Mouse (Mus musculus) heart, postnatal 4 days (tissue): ENCODE results near the gene Slc4a11. TPM values are rescaled to one million over a fixed set of nuclear protein-coding genes. Genes with fewer than 3 reads are reported as not detected.
A peak's percentile ranks its signal among the peaks of the same experiment; 100 is the strongest.

Experiments
- DNase-seq: peaks from one replicate; pipeline ENCODE4 v3.0.0; 2021
- total RNA-seq, 2 experiments: library from RNA; stranded (reverse); gene quantifications; 2 replicates each; pipeline ENCODE4 v1.2.3; 2021

The Slc4a11 gene
- under 1 TPM; 0.12 to 0.16 TPM for total RNA-seq

DNA sequence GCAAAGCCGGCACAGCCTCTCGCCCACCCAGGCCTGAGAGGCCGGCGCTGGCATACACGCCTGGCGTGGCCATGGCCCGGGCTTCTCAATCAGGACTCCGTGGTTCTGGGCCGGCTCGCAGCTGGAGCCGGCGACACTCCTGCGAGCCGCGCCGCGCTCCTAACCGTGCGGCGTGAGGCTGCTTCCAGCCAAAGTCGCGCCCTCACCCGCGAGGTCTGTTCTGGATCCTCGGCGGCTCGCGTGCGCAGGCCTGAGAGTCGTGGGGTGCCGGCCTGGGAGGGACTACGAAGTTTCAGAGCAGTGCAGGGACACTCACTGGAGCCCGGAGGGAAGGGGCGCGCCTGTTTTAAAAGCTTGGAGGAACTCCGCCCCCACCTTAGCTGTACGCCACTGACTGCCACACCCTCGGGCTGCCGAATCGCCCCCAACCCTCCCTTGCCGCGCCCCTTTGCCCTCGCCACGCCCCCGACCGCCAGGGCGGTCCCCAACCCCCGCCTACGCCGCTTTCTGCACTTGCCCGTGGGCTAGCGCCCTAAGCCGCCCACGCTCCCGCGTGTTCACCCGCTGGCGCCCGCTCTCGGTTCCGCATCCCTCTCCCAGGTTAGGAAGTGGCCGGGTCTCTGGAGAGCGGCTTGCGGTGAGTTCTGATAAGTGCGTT lies at the start of gene Slc4a11:
Gene Slc4a11 (minus strand): TSS at position 367 of the 658 bp plus-strand sequence.
- peak; percentile 62 for DNase-seq

GRCm38 (mm10) chr2:130743576-130743975 lies 46.3 kb upstream of the Slc4a11 start:
- DNase-seq = no peak

DNA sequence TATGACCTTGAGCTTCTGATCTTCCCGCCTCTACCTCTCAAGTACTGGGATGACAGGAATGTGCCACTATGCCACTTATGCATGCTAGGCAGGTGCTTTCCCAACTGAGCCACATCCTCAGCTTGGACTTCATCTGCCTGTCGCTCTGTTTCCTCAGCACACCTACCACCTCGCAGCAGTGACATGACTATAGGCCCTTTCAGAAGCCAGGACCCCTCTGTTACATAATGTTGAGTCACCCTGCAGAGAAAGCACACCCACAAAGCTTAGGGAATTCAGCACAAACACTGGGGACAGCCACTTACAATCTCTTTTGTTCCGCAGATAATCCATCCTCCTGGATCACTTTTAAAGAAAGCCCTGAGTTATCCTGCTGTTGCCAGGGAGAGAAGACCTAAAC lies 42.8 kb upstream of the Slc4a11 start:
- DNase-seq = no peak

- DNase-seq = no peak
These were observed 40.7 kb upstream of the Slc4a11 start for GRCm38 (mm10) chr2:130738019-130738418.

- no peak for DNase-seq
These were observed 38.0 kb upstream of the Slc4a11 start for GRCm38 (mm10) chr2:130735281-130735680.

DNA sequence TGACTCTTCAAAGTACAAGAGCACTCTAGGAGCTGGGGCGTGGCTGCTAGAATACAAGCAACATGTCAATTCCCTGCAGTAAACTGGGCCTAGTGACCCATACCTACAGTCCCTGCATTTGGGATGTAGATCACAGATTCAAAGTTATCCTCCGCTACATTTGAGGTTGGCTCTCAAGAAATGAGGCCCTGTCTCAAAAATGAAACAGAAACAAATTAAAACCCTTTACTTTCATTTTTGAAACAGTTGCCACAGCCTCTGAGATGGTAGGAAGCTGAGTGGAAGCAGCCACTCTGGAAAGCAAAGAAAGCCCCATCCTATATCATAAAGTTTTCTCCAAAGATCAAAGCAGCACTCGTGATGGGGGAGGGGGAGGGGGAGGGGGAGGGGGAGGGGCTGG lies 36.1 kb upstream of the Slc4a11 start:
- no peak for DNase-seq

- no peak for DNase-seq
These were observed 34.5 kb upstream of the Slc4a11 start for GRCm38 (mm10) chr2:130731855-130732254.

DNA sequence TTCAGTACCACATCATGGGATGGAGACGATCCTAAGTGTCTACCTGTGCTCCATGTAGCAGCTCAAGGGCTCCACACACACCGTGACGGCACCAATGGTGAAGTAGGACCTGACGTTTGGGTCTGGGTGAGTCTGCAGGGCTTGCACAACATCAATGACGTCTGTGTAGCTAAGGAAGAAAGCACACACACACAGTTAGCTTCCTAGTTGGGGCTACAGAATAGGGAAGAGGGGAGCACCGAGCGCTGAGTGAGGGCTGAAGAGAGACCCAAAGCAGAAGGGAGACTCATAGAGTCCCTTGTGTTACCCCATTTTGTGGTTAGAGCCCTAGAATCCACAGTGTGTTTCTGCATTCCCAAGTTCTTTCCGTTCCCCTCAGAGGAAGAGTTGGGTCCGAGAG lies 33.4 kb upstream of the Slc4a11 start:
- no peak for DNase-seq

DNA sequence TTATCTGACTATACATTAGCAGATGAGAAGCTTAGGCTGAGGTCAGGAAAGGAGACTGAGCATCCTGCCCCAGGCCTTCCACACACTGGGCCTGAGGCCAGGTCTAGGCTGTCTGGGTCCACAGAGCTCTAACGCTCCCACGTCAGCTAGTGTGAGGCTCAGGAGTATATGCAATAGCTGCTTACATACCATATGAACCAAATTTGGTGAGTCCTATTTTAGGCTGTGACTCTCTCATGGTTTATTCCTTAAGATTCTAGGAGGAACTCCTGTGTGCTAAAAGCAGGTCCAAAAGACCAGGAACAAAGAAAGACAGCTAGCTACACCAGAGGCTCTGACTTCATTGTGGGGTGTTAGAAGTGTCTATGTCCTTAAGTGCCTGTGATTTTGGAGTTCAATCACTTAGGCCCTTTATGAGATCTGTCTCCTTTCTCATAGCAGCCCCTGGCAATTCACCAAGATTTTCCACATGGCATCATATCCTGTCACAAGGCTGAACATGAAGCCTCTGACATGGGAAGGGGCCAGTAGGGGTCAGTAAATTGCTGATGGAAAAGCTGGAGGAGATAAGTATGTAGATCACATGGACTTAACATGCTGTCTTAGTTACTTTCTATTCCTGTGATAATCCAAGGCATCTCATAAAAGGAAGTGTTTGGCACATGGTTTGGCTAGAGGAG lies 31.7 kb upstream of the Slc4a11 start:
- DNase-seq = peak; percentile 24

GRCm38 (mm10) chr2:130727752-130728151 lies 30.4 kb upstream of the Slc4a11 start:
- no peak for DNase-seq

- DNase-seq = no peak
These were observed 27.1 kb upstream of the Slc4a11 start for GRCm38 (mm10) chr2:130724369-130724768.

- no peak for DNase-seq
These were observed 20.6 kb upstream of the Slc4a11 start for GRCm38 (mm10) chr2:130717951-130718350.

GRCm38 (mm10) chr2:130707057-130707456 lies 9.7 kb upstream of the Slc4a11 start:
- DNase-seq = no peak

GRCm38 (mm10) chr2:130706602-130707001 lies 9.3 kb upstream of the Slc4a11 start:
- no peak for DNase-seq

- DNase-seq = no peak
These were observed 7.9 kb upstream of the Slc4a11 start for GRCm38 (mm10) chr2:130705178-130705577.

- peak; percentile 12 for DNase-seq
These were observed 7.0 kb upstream of the Slc4a11 start for GRCm38 (mm10) chr2:130704040-130705001.

- no peak for DNase-seq
These were observed 525 bp upstream of the Slc4a11 start for GRCm38 (mm10) chr2:130697821-130698266.

DNA sequence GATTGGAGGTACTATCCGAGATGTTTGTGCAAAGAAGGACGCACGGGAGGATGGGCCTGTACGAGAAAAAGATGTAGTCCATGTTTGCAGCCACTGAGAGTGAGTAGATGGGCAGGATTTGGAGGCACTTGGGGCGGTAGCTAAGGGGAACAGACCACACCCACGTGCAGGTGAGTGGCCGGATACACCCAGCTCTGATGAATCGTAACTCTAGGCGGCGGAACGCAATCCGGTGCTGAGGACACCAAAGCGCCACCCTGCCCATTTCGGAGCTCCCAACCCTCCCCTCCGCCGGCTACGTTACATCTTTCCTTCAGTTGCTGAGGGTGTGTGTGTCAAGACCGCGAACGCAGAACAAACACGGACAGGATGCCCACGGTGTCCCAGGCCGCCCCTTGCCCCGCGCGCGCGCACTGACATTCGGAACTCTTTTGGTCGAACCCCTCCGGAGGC lies 593 bp downstream of the Slc4a11 start:
- DNase-seq = no peak

- DNase-seq = no peak
These were observed 3.8 kb downstream of the Slc4a11 start for GRCm38 (mm10) chr2:130693563-130693962.

- DNase-seq = no peak
These were observed 8.3 kb downstream of the Slc4a11 start for GRCm38 (mm10) chr2:130689011-130689410.

- no peak for DNase-seq
These were observed 11.9 kb downstream of the Slc4a11 start for GRCm38 (mm10) chr2:130685426-130685825.

DNA sequence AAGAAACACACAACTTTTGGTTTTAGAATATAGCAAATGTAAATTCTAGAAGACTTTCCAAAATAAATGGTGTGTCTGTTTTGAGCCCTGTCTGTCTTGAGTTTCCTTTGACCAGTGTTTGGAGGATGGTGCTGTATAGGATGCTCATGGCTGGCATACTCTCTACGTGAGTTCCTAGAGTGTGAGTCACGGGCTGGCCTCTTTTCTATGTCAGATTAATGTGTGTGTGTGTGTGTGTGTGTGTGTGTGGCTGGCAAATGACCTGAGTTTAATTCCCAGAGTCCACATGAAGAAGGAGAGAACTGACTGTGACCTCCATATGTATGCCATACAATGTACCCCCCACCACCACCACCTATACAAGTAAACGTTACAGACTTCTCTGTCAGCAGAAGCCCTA lies 15.8 kb downstream of the Slc4a11 start:
- no peak for DNase-seq

DNA sequence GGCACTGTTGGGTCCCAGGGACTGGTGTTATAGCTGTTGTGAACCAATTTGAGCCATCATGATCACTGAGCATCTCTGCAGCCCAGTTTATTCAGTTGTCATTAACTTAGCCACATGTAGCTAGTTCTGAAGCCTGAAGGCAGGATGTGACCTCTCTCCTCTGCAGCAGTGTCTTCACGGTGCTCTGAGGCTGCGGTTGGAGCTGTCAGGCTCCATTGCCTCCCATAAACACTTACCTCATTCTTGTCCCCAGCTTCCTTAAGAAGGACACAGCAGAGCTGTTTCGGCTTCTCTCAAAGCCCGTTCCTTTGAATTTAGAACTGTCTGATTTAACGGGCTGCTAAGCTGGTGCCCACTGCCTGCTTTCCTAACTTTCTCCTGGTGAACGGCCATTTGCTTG lies 17.4 kb downstream of the Slc4a11 start:
- DNase-seq = no peak
